Mouse (Mus musculus) bone marrow macrophage, adult 2 months (primary cell): ENCODE measurements around the gene Psmd3. TPM values are rescaled to one million over a fixed set of nuclear protein-coding genes. Genes with fewer than 3 reads are reported as not detected.
A peak's percentile ranks its signal among the peaks of the same experiment; 100 is the strongest.
"Not testable (repeated sequence)": the region's sequence is repeated elsewhere in the genome, so short reads cannot be mapped to it uniquely, and the experiment has no call there.

ENCODE experiments used
- H3K27ac ChIP-seq: 2 replicates; pipeline ENCODE4 v1.5.1; 2012; ENCODE audit warnings: low read depth, low read length; ENCODE audit not compliant: insufficient read depth
- H3K4me1 ChIP-seq: 2 replicates; pipeline ENCODE4 v1.6.1; 2012; ENCODE audit warnings: low read length; ENCODE audit not compliant: control insufficient read depth, insufficient read depth
- H3K4me3 ChIP-seq: 2 replicates; pipeline ENCODE4 v1.5.1; 2012; ENCODE audit warnings: mild to moderate bottlenecking, low read length, moderate library complexity; ENCODE audit not compliant: insufficient read depth
- CTCF ChIP-seq: IDR thresholded peaks from 2 replicates; pipeline ENCODE4 v1.5.1; 2012; ENCODE audit warnings: low read depth, mild to moderate bottlenecking, low read length, moderate library complexity
- POLR2A ChIP-seq: IDR thresholded peaks from 2 replicates; pipeline ENCODE4 v1.6.1; 2012; ENCODE audit warnings: mild to moderate bottlenecking, low read depth, low read length, borderline replicate concordance
- polyA plus RNA-seq: library from polyadenylated mRNA; stranded (reverse); fragments of >200 nt; gene quantifications from 2 replicates; pipeline ENCODE4 v1.2.4, GENCODE M21; 2012; ENCODE audit not compliant: missing spikeins, insufficient read depth, insufficient read length

Psmd3 gene
- polyA plus RNA-seq, 1 experiment = 53.7 TPM

GRCm38 (mm10) chr11:98701213-98701670, 18.9 kb downstream of the Psmd3 start, which contains the start of gene Csf3:
TSS of gene Csf3 (plus strand) at chr11:98701263.
- TF ChIP-seq CTCF (no peak), POLR2A (no peak)
- H3K4me3 ChIP-seq = no peak within 1 kb of the TSS
- peaks cover 16% of the 10 kb centered on the region; the same call in 1 of the 2 replicates for H3K4me1 ChIP-seq
- no peak within 1 kb of the TSS for H3K27ac ChIP-seq

DNA sequence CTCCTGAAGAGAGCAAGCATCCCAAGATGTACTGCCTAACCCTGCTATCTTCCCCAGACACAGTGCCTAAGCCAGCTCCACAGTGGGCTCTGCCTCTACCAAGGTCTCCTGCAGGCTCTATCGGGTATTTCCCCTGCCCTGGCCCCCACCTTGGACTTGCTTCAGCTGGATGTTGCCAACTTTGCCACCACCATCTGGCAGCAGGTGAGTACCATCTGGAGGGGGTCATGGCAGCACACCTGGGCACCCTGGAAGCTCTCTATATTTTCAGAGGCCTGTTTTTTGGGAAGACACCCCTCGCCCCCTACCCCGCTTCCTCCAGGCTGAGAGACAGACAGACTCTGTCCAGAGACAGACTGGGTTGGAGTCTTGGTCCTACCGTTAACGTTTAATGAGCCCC, 20.0 kb downstream of the Psmd3 start:
- Histone ChIP-seq H3K4me1 (peaks cover 23% of the 10 kb centered on the region), H3K27ac (no peak overlapping the region), H3K4me3 (no peak overlapping the region)
- TF ChIP-seq CTCF (no peak), POLR2A (no peak)

DNA sequence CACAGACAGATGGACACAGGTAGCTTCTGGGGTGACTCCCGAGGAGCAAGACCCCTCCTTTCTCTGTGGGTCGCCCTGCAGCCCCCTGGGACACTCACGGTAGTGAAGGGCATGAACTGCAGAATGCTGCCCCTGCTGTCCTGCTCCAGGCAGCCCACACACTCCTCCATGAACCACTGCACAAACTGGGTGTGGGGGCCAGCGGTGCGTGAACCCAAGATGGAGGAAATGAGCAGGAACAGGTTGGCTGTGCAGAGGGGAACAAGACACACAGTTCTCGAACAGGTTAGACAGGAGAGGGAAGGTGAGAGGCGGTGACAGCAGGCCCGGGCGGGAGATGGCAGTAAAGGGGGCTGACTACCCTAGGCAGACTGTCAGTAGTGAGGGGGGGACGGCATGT, 22.7 kb downstream of the Psmd3 start:
- peaks cover 44% of the 10 kb centered on the region for H3K4me1 ChIP-seq
- TF ChIP-seq CTCF (no peak), POLR2A (no peak)
- H3K27ac ChIP-seq = no peak overlapping the region
- H3K4me3 ChIP-seq = no peak overlapping the region

DNA sequence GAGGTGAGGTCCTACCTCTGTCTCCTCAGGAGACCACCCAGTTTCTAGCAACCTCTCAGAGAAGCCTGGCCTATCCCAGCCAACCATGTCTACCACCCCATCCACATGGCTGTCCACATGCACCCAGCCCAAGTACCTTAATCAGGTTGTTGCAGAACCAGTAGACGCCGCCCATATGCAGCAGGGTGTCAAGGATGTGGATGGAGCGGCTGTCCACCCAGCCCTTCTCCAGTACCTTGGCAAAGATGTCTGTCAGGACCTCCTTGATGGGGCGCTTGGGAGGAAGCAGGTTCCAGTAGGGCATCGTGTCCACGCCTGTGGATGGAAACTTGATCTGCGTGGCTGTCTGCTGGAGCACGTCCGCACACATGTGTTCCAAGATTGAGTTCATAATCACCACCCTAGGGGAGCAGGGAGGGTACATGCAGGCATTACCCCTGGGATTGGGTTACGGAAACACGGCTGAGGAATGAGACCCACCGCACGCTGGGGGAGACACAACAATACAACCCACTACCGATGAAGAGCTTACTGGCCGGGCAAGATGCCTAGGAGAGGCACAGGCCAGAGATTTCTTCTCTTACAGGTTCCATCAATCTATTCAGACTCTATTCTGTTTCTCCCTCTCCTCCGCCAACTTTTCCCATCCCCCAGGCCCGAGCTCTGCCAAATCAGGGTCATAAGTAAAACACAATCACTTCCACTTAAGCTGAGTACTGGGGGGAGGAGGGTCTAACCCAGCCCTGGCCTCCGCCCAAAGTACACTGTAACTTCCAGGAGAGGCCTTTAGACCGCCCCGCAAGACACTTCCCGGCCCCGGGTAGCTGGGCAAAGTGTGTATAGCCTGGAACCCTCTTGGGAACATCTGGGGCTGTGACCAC, 25.3 kb downstream of the Psmd3 start:
- Histone ChIP-seq H3K4me3 (no peak overlapping the region), H3K4me1 (peaks cover 46% of the 10 kb centered on the region), H3K27ac (peak overlapping the region; percentile 63)
- TF ChIP-seq POLR2A (no peak), CTCF (no peak)

DNA sequence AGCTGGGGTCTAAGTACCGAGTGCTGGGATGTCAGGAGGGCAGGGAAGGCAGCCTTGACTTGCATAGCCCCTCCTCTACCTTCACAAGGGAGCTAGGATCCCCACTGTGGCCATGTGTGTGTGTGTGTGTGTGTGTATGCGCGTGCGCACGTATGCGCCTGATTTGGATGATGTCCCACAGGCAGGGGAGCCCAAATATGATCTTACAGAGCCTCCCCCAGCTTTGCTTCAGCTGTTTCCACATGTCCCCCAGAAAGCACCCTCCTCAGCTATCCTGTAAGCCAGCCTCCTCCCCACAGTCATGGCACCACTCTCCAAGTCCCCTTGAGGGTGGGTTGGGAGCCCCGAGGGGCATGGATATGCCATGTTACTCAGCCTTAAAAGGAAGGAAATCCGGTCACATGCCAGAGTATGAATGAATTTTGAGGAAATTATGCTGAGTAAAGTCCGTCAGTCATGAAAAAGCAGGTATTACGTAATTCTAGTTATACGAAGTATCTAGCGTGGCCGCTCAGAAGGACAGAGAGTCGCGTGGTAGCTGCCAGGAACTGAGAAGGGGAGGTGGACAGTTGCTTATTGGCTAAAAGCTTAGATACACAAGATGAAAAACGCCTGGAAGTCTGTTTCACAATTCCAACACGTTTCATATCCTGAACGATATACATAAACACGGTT, 26.1 kb downstream of the Psmd3 start:
- H3K27ac ChIP-seq = peak overlapping the region; percentile 79
- H3K4me3 ChIP-seq = peak overlapping the region; percentile 35
- peaks cover 46% of the 10 kb centered on the region for H3K4me1 ChIP-seq
- TF ChIP-seq POLR2A = no peak
- TF ChIP-seq CTCF = no peak

GRCm38 (mm10) chr11:98709001-98709741, 26.8 kb downstream of the Psmd3 start:
- H3K4me1 ChIP-seq = peaks cover 46% of the 10 kb centered on the region
- peak overlapping the region; percentile 79 for H3K27ac ChIP-seq
- no peak for TF ChIP-seq CTCF
- no peak for TF ChIP-seq POLR2A
- peak overlapping the region; percentile 35 for H3K4me3 ChIP-seq

DNA sequence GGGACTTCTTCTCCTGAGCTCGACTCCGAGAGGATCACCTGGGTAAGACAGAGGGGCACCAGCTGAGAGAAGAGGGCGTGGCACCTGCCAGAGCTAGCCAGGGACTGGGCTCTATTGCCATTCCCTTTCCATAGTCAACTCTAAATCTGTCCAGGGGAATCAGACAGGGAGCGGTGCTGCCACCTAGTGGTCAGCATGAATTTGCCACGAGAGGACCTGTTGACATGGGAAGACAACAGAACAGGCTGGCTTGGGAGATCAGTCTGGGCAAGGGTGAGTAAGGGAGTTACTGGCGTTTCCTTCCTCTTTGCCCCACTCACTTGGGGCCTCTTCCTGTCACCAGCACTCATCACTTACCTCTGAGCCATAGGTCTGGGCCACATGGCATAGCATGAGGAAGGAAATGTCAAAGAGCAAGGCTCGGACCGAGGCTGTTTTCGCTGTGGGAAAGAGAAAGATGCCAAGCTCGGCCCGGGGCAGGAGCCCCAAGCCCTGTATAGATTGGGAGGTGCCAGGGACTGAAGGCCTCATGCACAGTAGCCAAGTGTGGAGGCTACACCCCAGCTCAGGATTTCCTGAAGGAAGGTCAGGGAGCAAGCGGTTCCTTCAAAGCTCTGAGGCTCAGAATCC, 28.2 kb downstream of the Psmd3 start:
- Histone ChIP-seq H3K27ac (peak overlapping the region; percentile 75), H3K4me1 (peaks cover 46% of the 10 kb centered on the region), H3K4me3 (peak overlapping the region; percentile 6; the same call in 1 of the 2 replicates)
- TF ChIP-seq POLR2A (no peak), CTCF (peak; percentile 82)

- no peak for TF ChIP-seq CTCF
- TF ChIP-seq POLR2A = no peak
- Histone ChIP-seq H3K4me3 (no peak overlapping the region), H3K4me1 (peaks cover 42% of the 10 kb centered on the region), H3K27ac (peak overlapping the region; percentile 75)
Observed at GRCm38 (mm10) chr11:98711046-98711434, 28.7 kb downstream of the Psmd3 start.

DNA sequence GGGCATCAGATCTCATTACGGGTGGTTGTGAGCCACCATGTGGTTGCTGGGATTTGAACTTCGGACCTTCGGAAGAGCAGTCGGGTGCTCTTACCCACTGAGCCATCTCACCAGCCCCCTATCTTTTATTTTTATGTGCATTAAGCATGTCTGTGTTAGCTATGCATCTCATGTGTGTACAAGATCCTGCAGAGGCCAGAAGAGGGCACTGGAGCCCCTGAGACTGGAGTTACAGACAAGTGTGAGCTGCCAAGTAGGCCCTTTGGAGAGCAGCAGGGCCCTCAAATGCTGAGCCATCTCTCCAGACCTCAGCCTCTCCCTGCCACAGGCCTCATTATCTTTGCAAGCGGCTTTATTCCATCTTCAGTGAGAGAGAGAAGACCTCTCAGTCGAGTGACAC, 29.7 kb downstream of the Psmd3 start:
- H3K4me3 ChIP-seq, H3K27ac ChIP-seq: not testable (repeated sequence)
- peaks cover 34% of the 10 kb centered on the region for H3K4me1 ChIP-seq
